Mouse (Mus musculus) ovary, adult 18-20 months (tissue): ENCODE data around the gene Prep.

Source experiments
- DNase-seq: peaks from one replicate; pipeline ENCODE4 v3.0.0; 2022; ENCODE audit warnings: low spot score, mixed read lengths

Prep gene

GRCm38 (mm10) chr10:45066931-45067308, at the start of gene Prep:
Gene Prep, plus strand, starts transcription at chr10:45067203.
- peak; percentile 90 for DNase-seq

GRCm38 (mm10) chr10:45017352-45017751, 49.7 kb upstream of the Prep start:
- DNase-seq: no peak

DNA sequence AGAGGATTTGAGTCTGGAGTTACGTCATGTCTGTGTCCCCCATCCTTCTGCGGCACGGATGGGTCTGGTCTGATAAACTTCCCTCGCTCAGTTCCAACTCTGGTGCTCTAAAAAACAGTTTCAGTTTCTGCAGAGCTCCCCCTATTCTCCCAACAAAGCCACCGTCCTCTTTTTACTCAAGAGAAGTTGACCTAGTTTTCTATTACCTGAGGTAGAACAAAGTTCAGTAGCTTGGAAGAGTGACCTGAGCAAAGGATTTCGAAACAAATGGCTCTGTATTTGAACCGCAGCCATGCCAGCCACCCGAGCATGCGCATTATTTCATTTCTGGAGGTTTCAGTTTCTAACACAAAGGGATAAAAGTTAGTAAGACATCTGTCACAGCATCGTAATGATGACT, 49.2 kb upstream of the Prep start:
- DNase-seq: no peak

- DNase-seq: no peak
Observed at GRCm38 (mm10) chr10:45019418-45019817, 47.6 kb upstream of the Prep start.

DNA sequence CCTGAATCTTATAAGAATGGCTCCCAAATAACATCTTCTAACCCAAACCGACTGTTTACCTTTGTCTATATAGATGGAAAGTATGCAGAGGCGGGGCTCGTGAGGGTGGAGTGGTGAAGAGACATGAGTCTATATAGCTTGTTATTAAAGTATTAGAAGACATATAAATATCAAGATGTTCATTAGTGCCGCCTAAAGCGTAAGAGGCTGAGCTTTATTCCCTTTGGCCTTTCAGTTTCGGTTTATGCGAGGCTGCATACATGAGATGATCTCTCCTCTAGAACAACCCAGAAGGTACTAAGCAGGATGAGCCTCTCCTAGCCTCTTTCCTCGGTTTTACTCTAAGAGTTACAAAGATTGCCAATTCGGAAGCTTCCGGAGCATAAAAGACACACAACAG, 47.2 kb upstream of the Prep start:
- DNase-seq: no peak

DNA sequence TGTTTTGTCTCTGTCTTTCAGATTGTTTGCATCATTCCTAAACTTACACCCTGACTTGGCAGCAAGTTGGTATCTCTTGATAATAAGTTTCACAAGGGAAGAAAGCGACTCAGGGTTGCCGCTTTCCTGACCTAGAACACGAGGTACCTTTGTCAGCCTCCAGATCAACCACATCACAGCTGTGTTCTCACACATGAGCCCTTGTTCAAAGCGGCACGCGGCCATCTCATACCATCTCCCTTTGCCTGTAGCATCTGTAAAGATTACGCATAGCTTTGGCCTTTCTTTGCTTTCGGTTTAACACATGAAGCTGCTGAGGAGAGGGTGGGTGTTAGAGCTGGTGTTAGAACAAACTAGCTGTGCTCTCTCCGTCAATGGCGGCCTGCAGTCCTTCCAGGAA, 46.7 kb upstream of the Prep start:
- no peak for DNase-seq

DNA sequence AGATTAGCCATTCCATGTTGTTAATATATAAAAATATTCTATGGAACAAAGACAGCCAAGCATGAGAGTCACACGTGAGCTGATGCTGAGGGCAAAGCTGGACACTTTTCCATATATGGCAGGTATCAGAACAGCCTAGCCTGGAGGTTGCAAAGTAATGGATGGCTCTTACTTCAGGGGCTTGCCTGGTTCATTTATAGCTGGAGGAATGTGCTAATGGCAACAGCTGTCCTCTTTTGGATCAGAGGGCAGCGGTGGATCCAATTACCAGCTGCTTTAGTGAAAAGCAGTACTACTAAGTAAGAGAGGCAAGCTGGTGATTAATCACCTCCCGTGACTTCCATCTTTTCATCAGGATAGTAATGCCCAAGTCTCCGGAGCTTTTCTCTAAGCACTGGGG, 41.8 kb upstream of the Prep start:
- DNase-seq: no peak

DNA sequence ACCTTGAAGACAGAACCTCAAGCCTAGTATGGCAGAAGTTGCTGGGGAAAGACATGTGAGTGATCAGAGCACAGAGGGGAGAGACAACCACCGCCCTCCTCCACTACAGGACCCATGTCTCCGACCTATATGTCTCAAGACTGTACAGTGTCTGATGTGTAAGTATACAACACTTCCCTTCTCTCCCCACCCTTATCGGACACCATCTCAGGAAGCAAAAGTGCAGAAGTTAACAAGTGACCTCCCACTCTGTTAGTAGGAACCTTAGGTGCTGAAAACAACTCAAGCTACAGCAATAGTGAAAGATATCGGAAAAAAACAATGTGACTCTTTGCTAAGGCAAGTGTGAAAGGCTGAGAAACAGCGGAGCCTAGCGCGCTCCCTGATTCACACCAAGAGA, 40.1 kb upstream of the Prep start:
- DNase-seq: no peak

- DNase-seq: peak; percentile 29
Observed at GRCm38 (mm10) chr10:45045268-45045928, 21.6 kb upstream of the Prep start.

DNA sequence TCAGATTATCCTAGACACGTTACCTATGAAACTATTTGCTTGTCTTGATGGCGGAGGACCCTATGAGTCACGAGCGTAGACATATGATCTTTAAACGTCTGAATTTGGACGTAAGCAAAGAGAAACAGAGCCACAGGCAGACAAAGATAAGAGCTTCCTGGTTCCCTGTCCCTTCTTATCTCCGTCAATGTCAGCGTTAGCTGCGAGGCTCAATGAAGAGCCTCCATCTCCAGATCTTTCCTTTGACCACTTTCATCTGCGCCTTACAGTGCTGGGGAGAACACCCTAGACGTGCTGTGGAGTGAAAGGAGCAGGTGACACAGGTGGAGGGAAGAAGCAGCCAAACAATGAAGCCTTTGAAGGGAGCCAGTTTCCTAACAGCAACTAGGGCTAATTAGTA, 18.8 kb upstream of the Prep start:
- no peak for DNase-seq

DNA sequence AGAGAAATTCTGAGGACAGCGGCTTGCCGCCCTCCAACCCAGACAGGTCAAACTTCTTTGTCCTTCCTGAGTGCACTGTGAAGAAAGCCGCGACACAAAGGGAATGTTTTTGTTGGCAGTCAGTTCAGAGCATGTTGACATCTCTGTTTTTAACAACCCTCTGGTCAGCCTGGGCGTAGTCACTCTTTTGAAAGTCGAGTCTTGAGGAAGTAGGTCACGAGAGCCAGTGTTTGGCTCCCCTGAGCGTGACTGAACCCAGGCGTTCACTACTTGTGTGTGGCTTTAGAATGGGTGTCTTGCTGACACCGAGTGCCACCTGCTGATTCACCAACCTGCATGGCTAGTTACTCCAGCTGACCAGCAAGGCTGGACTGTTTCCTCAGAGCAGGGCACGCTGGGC, 18.4 kb upstream of the Prep start:
- peak; percentile 18 for DNase-seq

GRCm38 (mm10) chr10:45051125-45051744, 15.8 kb upstream of the Prep start:
- DNase-seq: peak; percentile 21

- no peak for DNase-seq
Observed at GRCm38 (mm10) chr10:45058361-45058760, 8.6 kb upstream of the Prep start.

- DNase-seq: no peak
Observed at GRCm38 (mm10) chr10:45060841-45061240, 6.2 kb upstream of the Prep start.

DNA sequence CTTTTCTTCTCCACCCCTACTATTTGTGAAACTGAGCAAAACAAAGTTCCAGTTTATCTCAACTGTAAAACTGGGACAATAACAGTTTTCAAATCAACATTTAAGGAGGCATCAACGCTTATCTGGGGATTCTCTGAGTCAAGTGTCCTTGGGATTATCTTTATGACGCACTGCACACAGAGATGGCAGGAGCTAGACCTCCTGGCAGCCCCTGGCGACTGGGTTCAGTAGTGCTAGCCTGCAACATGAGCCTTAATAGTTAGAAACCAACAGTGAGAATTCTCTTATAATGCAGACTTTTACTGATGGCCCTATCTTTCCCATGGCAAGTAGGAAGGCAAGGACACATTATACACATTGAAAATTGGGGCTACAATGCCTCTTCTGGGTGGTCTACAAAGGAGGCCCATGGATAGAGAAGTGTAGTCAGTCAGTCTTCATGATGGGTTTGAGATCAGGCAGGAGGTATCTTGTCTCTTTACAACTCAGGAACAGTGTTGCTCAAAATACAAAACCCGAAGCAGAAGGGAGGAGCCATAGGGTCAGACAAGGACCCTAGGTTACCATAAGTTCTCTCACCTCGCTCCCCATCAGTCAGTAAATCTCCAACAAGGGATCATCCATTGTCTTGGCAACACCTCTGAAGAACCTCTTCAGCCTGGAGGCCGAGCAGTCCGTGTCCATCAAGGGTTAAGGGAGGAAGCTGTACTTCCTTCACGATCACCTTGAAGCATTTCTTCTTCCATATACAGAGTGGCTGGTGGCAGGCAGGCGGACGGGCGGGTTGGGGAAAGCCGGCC, 672 bp upstream of the Prep start:
- peak; percentile 59 for DNase-seq

GRCm38 (mm10) chr10:45067436-45067925, 478 bp downstream of the Prep start:
- DNase-seq: peak; percentile 10

DNA sequence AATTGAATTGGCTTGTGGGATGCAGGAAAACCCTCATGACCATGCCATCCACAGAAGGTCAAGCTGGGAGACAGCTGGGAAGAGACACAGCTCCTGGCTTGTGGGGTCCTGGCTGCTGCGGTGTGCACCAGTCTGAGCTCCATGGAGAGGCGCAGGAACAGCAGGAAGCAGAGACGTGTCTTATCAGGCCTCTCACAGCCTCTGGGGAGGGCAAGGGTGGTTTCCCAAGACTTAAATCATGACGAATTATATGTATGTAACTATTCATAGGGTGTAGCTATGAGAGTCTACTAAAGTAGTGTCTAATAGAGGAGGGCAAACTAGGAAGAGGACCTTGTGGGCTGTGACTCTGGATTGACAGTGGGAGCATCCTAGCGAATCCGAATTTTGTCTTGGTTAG, 2.6 kb downstream of the Prep start:
- DNase-seq: no peak

- no peak for DNase-seq
Observed at GRCm38 (mm10) chr10:45070362-45070761, 3.4 kb downstream of the Prep start.

DNA sequence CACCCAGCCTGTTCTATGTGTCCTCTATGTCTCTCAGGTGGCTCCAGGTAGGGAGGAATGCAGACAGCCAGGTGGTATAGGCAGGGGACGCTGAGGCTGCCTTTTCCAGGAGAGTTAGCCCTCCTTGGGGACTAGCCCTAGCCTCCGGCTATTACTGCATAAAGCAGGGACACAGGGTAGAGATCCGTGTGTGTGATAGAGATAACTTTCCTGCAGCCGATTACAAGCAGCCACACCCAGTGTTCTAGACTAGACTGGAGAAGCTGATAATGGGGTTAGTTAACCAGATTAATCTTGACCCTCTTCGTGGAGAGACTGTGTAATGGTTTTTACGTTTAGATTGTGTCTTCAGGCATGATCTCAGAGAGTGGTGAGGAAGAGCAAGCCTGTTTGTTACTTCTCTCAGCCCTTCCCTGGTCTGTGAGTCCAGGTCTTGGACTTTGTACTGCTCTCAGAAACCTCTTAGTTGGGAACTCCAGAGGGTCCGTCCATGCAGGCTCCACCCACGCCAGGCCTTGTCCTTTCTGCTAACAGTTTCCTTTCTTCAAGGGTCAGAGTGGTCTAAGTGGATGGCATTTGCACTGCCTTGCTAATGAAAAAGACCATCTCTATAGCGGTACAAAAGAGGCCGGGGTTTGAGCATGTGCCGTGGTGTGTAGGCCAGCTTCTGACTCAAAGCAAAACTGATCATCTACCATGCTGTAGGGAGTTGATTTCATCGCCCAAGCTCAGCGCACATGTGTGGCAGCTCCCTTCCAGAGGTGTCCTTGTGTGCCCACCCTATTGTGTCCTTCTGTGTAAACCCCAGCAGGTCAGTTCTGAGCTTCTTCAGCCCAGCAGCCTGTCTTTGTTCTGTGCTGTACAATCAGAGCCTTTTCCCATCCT, 4.2 kb downstream of the Prep start:
- no peak for DNase-seq

- DNase-seq: no peak
Observed at GRCm38 (mm10) chr10:45072339-45072738, 5.3 kb downstream of the Prep start.

DNA sequence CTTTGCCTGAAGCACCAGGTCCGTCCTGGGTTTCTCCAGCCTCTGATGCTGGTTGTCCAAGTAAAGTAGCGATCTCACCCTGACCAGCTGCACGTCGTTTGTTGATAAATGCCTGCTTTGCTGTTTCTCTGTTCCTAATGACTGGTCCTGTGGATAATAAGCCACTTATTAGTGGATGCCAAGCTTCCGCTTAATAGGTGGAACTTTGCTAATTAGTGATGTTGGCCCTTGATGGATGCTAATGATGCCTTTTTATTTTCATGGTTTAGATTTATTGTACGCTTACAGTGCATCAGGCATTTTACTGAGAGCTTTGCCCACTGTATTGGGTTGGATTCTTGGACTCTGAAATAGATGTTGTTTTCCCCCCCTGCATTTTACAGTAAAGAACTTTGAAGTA, 7.5 kb downstream of the Prep start:
- DNase-seq: no peak

DNA sequence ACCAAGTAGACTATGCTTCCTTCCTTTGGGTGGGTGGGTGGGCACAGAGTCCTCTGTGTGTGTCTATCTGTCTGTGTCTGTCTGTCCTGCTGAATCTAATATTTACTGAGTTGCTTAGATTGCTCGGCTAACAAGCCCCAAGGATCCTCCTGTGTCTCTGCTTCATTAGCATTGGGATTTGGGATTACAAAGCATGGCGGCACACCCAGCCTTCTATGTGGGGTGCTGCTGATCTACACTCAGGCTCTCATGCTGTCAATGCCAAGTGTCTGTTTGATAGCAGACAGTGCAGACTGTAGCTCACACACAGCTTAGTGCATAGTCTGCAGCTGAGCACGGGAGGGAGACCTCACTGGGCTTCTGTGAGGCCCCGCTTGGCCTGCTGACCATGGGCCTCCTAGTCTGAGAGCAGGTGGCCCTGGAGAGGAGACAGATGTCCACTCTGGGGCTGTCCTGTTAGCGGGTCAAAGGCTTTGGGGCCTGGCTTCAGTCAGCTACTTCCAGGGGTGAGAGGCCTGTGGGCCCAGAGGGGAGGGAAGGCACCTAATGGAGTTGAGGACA, 8.6 kb downstream of the Prep start:
- DNase-seq: no peak
